Mouse (Mus musculus) olfactory bulb, adult 2 months (tissue): ENCODE measurements around the gene Bricd5.

ENCODE experiments used
- CTCF ChIP-seq: fragments of 200-500 bp; IDR thresholded peaks from 2 replicates; pipeline ENCODE4 v1.5.1; 2012; ENCODE audit warnings: low read depth, mild to moderate bottlenecking, low read length, moderate library complexity; ENCODE audit not compliant: insufficient read depth
- POLR2A ChIP-seq: fragments of 200-500 bp; IDR thresholded peaks from 2 replicates; pipeline ENCODE4 v1.6.1; 2012; ENCODE audit warnings: mild to moderate bottlenecking, low read depth, low read length, moderate library complexity; ENCODE audit not compliant: insufficient read depth

DNA sequence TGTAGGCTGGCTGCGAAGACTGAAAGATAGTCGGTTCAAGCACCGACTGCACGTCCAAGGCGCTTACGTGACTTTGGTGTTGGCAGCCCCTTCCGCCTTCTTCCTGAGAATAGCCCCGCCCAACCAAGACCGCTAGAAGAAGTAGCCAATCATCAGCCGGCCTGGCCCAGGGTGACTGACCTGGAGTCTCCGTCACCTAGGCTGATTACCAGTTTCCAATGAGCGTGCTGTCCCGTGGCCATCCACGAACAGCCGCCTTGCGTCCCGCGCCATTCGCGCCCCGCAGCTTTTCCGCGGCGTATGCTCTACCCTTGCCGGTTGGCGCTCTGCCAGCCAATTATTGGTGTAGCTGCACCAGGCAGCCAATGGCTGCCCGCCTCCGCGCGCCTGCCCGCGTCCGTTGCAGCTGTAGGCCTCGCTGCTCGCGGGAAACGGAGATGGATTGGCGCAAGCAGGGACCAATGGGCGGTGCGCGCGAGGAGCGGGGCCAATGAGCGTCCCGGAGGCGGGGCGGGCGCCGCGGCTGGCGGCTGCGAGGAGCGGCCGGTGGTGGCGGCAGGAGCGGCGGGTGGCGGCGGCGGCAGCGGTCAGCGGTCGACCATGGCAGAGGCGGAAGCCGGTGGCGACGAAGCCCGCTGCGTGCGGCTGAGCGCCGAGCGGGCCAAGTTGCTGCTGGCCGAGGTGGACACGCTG lies 3.6 kb upstream of the Bricd5 start, which contains the start of the genes E4f1 and Pgp:
- TF ChIP-seq CTCF (no peak), POLR2A (peak; percentile 74)
